Mouse (Mus musculus) embryonic facial prominence, embryonic 10.5 days (tissue): ENCODE measurements around the gene Clec2g. TPM values are rescaled to one million over a fixed set of nuclear protein-coding genes. Genes with fewer than 3 reads are reported as not detected.
"Not testable (repeated sequence)": the region's sequence is repeated elsewhere in the genome, so short reads cannot be mapped to it uniquely, and the experiment has no call there.

Source experiments
- DNase-seq: peaks from one replicate; pipeline ENCODE4 v3.0.0-alpha.2; 2017; ENCODE audit warnings: low spot score
- H3K27ac ChIP-seq: fragments of 300-500 bp; sonication (generic); replicated peaks from 2 replicates; pipeline ENCODE4 v1.5.1; 2016; ENCODE audit warnings: mild to moderate bottlenecking
- H3K27me3 ChIP-seq: fragments of 300-500 bp; sonication (generic); replicated peaks from 2 replicates; pipeline ENCODE4 v1.6.1; 2016; ENCODE audit warnings: low read depth, mild to moderate bottlenecking; ENCODE audit not compliant: poor library complexity, severe bottlenecking
- H3K36me3 ChIP-seq: fragments of 300-500 bp; sonication (generic); replicated peaks from 2 replicates; pipeline ENCODE4 v1.6.1; 2016; ENCODE audit warnings: mild to moderate bottlenecking, moderate library complexity
- H3K4me1 ChIP-seq: fragments of 300-500 bp; sonication (generic); 2 replicates; pipeline ENCODE4 v1.6.1; 2016
- H3K4me3 ChIP-seq: fragments of 300-500 bp; sonication (generic); 2 replicates; pipeline ENCODE4 v1.5.1; 2016; ENCODE audit warnings: mild to moderate bottlenecking, moderate library complexity
- H3K9me3 ChIP-seq: fragments of 300-500 bp; sonication (generic); 2 replicates; pipeline ENCODE4 v1.6.1; 2016; ENCODE audit warnings: mild to moderate bottlenecking
- WGBS: fragments of 180-500 bp; shearing (Covaris S2); methylation state at CpG from one replicate; pipeline ENCODE4 v1.1.7; 2016; 5-methylcytosine and 5-hydroxymethylcytosine counted together
- polyA plus RNA-seq: library from polyadenylated mRNA; unstranded; fragments of >200 nt; fragmentation: Nextera tagmentation; extraction: Ambion mirVana; gene quantifications from 2 replicates; pipeline ENCODE4 v1.2.1, GENCODE M21; 2016

Clec2g gene
- polyA plus RNA-seq, 1 experiment from 2014 or later: not detected

DNA sequence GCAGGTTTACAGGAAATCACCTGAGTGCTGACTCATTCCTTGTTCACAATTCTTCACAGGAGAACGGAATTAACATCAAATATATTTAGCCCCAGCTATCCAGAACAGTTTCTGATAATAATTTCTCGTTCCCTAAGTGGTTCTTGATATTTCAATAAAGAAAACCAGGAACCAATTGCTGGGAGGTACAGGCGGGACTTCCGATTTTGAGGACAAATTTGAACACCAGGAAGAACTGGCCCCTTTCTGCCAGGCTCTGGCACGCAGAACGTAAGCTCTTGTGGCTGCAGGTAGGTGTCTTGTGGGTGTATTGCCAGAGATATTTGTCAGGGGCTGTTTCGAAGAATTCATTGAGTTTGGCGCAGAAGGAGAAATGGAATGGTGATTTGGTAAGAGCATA, 74.4 kb downstream of the Clec2g start:
- Histone ChIP-seq H3K27me3 (no peaks in the 10 kb centered on the region), H3K4me3 (no peak overlapping the region), H3K36me3 (no peaks in the 10 kb centered on the region), H3K4me1 (no peaks in the 10 kb centered on the region), H3K9me3 (no peaks in the 10 kb centered on the region), H3K27ac (no peak overlapping the region)
- WGBS: 90% methylated on average over 8 of the region's 8 CpGs
- no peak for DNase-seq

DNA sequence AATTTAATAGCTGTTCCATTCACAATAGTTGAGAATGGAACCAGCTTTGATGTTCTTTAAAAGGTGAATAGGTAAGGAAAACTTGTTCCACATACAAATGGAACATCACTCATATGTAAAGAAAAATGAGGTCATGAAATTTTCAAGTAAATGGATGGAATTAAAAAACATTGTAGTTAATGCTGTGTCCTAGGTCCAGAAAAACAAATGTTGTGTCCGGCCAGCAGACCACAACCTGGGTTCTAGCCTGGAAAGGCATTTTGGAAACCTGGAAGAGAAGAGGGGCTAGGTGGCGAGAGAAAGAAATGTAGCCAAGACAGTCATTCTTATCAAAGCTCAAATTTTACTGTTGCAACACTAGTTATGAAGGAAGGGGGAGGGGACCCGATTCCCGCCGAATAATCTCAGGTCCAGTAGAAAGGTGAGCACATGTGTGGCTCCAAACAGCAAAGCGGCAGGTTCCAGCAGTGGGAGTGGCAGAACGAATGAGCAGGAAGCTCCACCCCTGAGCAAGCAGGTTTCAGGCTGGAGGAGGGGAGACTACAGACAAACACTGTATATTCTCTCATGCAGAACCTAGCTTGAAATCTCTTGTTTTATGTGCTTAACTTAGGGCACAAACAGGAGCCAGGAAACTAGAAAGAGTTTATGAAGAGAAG, 75.8 kb downstream of the Clec2g start:
- not testable (repeated sequence) for H3K36me3 ChIP-seq, DNase-seq, H3K27me3 ChIP-seq, H3K27ac ChIP-seq, H3K4me1 ChIP-seq, H3K4me3 ChIP-seq, H3K9me3 ChIP-seq
- 86% methylated on average over 7 of the region's 7 CpGs for WGBS

DNA sequence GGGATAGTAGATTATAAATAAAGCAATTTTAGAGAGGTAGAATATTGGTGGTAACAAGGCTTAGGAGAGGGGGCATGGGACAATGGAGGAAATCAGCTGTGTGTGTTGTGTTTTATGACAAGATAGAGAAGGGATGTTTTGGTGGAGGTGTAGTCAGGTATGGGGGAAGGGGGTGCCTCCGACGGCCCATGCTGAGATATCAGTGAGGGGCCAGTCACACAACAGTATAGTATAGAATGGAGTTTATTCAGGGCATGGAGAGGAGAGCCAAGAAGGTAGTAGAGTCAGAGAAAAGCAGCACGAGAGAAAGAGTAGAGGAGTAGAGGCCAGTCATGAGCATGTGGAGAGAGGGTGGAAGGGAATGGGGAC, 76.3 kb downstream of the Clec2g start:
- no peaks in the 10 kb centered on the region for H3K36me3 ChIP-seq
- 81% methylated on average over 3 of the region's 3 CpGs for WGBS
- no peak overlapping the region for H3K27ac ChIP-seq
- no peak for DNase-seq
- H3K9me3 ChIP-seq: no peaks in the 10 kb centered on the region
- H3K4me3 ChIP-seq: no peak overlapping the region
- no peaks in the 10 kb centered on the region for H3K27me3 ChIP-seq
- H3K4me1 ChIP-seq: no peaks in the 10 kb centered on the region

DNA sequence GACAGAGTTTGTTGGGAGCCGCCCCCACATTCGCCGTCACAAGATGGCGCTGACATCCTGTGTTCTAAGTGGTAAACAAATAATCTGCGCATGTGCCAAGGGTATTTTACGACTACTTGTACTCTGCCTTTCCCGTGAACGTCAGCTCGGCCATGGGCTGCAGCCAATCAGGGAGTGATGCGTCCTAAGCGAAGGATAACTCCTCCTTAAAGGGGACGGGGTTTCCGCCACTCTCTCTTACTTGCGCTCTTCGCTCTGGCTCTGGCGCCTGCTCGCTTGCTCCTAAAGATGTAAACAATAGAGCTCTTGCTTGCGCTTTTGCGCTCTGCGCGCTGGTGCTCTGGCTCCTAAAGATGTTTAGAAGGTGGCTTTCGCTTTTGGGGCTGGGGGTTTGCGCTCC, 77.8 kb downstream of the Clec2g start:
- not testable (repeated sequence) for DNase-seq, H3K9me3 ChIP-seq, H3K27ac ChIP-seq, H3K27me3 ChIP-seq, H3K4me1 ChIP-seq, H3K4me3 ChIP-seq, H3K36me3 ChIP-seq
- 95% methylated on average over 20 of the region's 23 CpGs for WGBS

DNA sequence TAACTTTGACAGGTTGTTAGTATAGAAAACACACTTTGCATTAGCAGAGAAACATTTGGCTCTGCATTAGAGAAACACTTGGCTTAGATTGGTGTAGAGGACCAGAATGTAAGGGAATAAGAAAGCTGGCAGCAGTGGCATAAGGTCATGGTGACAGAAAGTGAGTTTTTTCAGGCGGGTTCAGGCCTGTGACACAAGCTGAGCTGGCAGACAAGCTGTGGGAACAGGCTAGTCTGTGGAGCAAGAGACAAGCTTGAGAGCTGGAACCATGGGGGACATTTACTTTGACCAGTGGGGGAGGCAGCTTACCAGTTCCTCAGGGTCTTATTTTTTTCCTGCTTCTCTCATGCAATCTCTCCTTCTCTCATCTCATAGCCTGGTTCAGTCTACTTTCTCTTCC, 78.8 kb downstream of the Clec2g start:
- Histone ChIP-seq H3K4me3 (no peak overlapping the region), H3K27ac (no peak overlapping the region), H3K27me3 (no peaks in the 10 kb centered on the region), H3K36me3 (no peaks in the 10 kb centered on the region), H3K9me3 (no peaks in the 10 kb centered on the region), H3K4me1 (no peaks in the 10 kb centered on the region)
- 70% methylated on average over 1 of the region's 1 CpGs for WGBS
- no peak for DNase-seq

DNA sequence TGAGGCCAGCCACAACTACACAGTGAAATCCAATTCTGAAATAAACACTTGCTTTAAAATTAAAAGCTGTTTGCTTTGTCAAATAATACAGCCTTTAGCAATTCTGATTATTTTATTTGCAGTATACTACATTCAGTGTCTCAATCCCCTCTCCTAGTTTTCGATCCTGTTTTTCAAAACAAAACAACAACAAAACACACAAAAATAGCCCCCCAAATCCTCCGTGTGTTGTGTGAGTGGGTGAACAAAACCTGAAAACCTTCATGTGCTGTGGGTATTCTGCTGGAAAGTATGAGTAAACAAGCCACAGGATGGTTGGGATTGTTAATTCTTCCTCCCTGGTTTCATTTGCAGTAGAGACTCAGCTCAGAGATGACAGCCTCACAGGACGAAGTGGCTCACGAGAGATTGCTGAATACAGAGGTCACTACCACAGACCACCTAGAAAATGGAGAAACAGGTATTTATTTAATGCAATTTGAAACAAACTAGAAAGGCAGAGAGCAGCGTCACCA, 79.6 kb downstream of the Clec2g start:
- H3K4me3 ChIP-seq: no peak overlapping the region
- H3K4me1 ChIP-seq: no peaks in the 10 kb centered on the region
- 83% methylated on average over 5 of the region's 5 CpGs for WGBS
- H3K27ac ChIP-seq: no peak overlapping the region
- H3K9me3 ChIP-seq: no peaks in the 10 kb centered on the region
- no peak for DNase-seq
- H3K36me3 ChIP-seq: no peaks in the 10 kb centered on the region
- H3K27me3 ChIP-seq: no peaks in the 10 kb centered on the region

DNA sequence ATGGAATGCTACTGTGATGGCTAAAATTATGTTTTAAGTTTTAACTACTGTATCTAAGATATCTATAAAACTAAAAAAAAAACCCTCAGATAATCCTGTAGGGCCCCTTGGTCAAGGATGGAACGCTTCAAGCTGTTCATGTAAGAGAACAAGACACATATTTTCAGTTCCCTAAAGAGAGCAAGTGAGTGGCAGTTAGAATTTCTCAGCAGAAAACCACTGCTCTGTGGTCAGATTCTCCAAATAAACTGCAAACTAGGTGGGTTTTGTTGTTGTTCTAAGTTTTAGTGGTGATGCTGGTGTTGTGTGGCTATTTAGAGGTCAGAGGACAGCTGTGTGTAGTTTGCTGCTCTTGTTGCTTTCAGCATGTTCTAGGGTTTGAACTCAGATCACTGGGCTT, 80.2 kb downstream of the Clec2g start:
- no peaks in the 10 kb centered on the region for H3K4me1 ChIP-seq
- no peaks in the 10 kb centered on the region for H3K27me3 ChIP-seq
- no peaks in the 10 kb centered on the region for H3K9me3 ChIP-seq
- no peak overlapping the region for H3K4me3 ChIP-seq
- 91% methylated on average over 1 of the region's 1 CpGs for WGBS
- no peaks in the 10 kb centered on the region for H3K36me3 ChIP-seq
- DNase-seq: no peak
- no peak overlapping the region for H3K27ac ChIP-seq

DNA sequence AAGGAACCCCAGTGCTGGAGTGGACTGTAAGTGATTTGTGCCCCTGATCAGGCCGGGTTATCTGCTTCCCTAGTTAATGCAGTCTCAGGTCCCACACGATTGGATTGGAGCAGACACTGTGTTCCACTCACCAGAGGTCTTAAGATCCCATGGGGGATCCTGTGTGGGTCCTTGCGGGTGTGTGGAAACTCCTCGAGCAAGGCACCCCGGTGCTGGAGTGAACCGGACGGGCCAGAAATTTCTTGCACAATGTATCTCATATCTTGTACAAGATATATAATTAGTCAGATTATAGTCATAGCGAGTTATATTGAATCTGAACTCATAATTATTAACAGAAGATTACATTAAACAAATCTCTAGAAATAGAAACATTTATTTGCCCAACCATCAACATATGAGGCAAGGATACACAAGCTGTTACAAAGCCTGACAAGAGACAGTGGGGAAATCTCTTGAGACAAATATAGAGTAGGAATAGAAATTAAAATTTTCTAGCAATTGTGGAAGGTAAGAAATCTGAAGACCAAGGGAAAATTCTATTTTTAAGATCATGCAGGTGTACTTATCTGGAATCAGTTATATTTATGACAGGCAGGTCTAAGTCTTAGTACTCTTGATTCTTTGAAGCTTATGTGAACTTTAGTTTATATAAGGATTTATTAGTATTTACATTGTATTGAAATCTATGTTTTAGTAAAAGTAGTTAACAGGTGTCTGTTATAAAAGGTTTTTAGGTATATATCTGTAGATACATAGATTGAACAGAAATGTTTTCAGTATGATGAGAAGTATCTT, 93.5 kb downstream of the Clec2g start:
- H3K9me3 ChIP-seq: no peaks in the 10 kb centered on the region
- no peak overlapping the region for H3K4me3 ChIP-seq
- no peak for DNase-seq
- no peaks in the 10 kb centered on the region for H3K4me1 ChIP-seq
- no peak overlapping the region for H3K27ac ChIP-seq
- H3K36me3 ChIP-seq: no peaks in the 10 kb centered on the region
- no peaks in the 10 kb centered on the region for H3K27me3 ChIP-seq
- WGBS: 88% methylated on average over 8 of the region's 8 CpGs

DNA sequence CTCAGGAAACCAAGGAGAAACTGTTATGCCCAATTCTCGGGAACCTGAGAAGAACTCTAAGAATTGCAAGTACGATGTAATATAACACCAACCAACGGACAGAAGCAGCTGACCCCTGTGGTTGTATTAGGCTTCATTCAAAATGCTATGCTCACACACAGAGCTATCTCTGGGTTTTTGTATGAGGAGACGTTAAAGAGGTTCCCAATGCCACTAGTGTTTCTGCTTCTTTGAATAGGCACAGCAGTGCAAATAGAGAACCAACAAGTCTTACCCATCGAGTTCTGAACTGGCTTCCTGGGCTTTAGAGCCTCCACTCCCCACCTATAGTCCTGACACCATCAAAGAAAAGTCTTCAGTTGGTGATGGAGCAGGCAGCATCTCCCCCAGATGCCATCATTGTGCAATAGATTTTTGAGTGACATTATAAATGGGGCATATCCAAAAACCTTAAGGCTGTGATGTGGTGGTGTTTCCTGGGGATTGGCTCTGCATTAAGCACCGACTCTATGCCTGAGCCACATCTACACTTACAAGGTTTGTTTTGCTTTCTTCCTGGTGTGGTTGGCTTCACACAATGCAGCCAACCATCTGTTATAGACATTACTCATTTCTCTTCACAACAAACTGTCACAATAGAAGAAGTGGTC, 96.1 kb downstream of the Clec2g start:
- H3K27me3 ChIP-seq: no peaks in the 10 kb centered on the region
- H3K36me3 ChIP-seq: no peaks in the 10 kb centered on the region
- DNase-seq: no peak
- WGBS: 59% methylated on average over 6 of the region's 6 CpGs
- no peak overlapping the region for H3K4me3 ChIP-seq
- no peak overlapping the region for H3K27ac ChIP-seq
- H3K9me3 ChIP-seq: no peaks in the 10 kb centered on the region
- H3K4me1 ChIP-seq: no peaks in the 10 kb centered on the region

DNA sequence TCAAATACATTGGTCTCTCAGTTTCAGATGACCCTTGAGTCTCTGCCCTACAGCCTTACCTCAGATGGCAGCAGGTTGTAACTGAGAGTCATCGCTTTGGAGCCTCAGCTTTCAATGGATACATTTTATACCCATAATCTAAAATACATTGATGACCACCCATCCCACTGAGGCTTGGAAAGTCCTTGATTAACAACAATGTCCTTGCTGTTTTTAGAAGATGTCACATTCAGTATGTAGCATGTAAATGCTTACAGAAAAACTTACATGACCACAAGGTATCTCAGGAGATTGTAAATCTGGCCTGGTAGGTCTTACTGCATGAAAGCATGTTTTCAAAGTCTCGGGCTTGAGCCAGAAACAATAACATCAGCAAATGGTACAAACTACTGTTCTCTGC, 96.8 kb downstream of the Clec2g start:
- Histone ChIP-seq H3K9me3 (no peaks in the 10 kb centered on the region), H3K4me3 (no peak overlapping the region), H3K4me1 (no peaks in the 10 kb centered on the region), H3K27me3 (no peaks in the 10 kb centered on the region), H3K27ac (no peak overlapping the region), H3K36me3 (no peaks in the 10 kb centered on the region)
- DNase-seq: no peak
- 91% methylated on average over 2 of the region's 2 CpGs for WGBS

DNA sequence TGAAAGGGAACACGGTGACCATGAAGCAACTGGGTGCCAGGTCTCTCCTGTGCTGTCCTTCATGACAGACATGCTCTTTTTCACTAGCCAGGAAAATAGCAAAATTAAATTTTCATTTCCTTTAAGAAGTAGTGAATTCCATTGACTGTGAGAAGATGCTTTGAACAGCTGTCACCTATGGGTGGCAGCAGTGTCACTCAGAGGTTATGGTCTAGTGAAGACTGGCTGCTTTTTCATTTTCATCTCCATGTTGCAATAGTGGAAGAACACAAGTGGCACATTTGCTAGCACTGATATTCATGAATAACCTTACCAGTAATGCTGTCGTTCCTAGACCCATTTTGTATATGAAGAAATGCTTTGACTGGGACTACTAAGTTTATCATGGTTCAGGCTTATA, 99.2 kb downstream of the Clec2g start:
- Histone ChIP-seq H3K27ac (no peak overlapping the region), H3K27me3 (no peaks in the 10 kb centered on the region), H3K9me3 (no peaks in the 10 kb centered on the region), H3K4me1 (no peaks in the 10 kb centered on the region), H3K36me3 (no peaks in the 10 kb centered on the region), H3K4me3 (no peak overlapping the region)
- DNase-seq: no peak
- WGBS: 83% methylated on average over 2 of the region's 2 CpGs
